Mouse (Mus musculus) lung, adult 10 weeks (tissue): ENCODE results near the gene Shoc2. TPM values are rescaled to one million over a fixed set of nuclear protein-coding genes. Genes with fewer than 3 reads are reported as not detected.

Experiments
- polyA plus RNA-seq: library from polyadenylated mRNA; stranded (reverse); fragments of 350-450 nt; fragmentation: Illumina TruSeq; extraction: RNeasy Lipid Tissue Mini Kit (QIAGEN cat#74804); gene quantifications from one replicate; pipeline ENCODE4 v1.2.3, GENCODE M21; 2014; ENCODE audit warnings: low read depth, low replicate concordance; ENCODE audit not compliant: insufficient read depth

Gene Shoc2
- 15.7 TPM for polyA plus RNA-seq

GRCm38 (mm10) chr19:53943802-53944785 lies at the start of gene Shoc2, which contains the start of gene Bbip1:
Gene Shoc2, plus strand, starts transcription at chr19:53944306.
Gene Bbip1, minus strand, starts transcription at chr19:53944627.

GRCm38 (mm10) chr19:54043851-54044250 lies 99.7 kb downstream of the Shoc2 start, which contains the start of gene Adra2a:
Gene Adra2a, plus strand, starts transcription at chr19:54044151.

Other genes starting within 250 kb of the Shoc2 start
- gene Pdcd4, start 52.1 kb upstream of the Shoc2 start, polyA plus RNA-seq: 23.0 TPM
- 64.2 TPM for gene Bbip1, start 321 bp downstream of the Shoc2 start, polyA plus RNA-seq
- 0.20 TPM for gene Adra2a, start 99.8 kb downstream of the Shoc2 start, polyA plus RNA-seq